Mouse (Mus musculus) adipocyte (in vitro differentiated cells): ENCODE measurements at regions not wholly inside any gene's neighbourhood (a gene's known extent, or its start where the extent isn't known, plus 50 kb on each side); places are given as distances from the start of the nearest gene placed in this dataset.
"Not testable (repeated sequence)": the region's sequence is repeated elsewhere in the genome, so short reads cannot be mapped to it uniquely, and the experiment has no call there.

Source experiments
- DNase-seq: peaks from one replicate; pipeline ENCODE4 v3.0.0-alpha.2; 2016; ENCODE audit warnings: low spot score

- no peak for DNase-seq
These were observed 199.9 kb downstream of the Dph6 start for GRCm38 (mm10) chr2:114454901-114455300.

- no peak for DNase-seq
These were observed 204.6 kb downstream of the Dph6 start for GRCm38 (mm10) chr2:114450185-114450584.

DNA sequence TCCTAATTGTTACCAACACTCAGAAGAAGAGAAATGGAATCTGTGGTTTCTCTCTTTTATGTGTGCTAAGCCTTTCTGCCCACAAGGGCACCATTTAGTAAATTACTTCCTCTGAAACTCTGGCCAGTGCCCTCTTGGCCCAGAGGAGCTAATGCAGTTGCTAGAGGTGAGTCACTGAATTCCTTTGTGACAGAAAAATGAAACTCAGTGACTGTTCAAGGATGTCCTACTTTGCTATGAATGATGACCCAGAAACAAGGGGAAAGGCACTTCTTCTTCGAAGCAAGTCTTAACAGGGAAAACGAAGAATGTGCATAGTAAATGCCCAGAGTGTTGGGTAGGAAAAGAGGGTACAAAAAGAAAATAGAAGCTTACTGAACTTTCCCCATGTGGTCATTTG is 211.0 kb downstream of the Dph6 start:
- DNase-seq, result no peak

DNA sequence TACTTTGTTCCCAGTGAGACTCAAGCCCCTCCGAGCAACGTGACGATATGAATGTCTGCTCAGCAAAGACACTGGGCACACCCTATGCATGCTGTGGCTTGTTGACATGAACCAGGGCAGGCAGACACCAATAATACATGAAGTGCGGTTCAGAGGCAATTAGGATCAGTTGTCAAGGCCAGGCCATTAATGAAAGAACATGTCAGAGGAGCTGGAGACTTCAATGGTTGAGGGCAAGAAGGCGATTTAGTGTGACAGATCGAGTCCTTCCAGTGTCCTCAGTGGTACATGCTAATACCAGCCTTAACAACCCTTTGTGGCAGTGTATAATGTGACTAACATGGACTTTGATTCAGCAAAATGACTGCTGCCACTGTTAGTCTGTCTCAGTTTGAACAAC is 213.8 kb downstream of the Dph6 start:
- DNase-seq, result no peak

DNA sequence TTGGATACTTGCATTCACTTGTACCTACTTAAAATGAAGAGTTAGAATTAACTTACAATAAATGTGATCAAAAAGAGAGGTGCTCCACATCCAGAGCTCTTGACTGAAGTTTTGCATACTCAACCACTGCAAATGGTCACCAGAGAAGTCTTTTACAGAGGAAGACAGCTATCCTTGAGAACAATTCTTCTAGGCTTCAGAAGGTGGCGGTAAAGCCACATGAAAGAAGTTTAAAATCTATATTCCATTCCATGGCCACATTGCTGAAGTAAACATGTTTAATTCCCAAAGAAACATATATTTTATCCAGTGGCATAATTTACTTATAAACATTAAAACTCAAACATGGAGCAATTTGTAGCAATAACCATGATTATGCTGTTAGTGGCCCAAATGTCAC is 215.1 kb downstream of the Dph6 start:
- DNase-seq, result peak; percentile 63

DNA sequence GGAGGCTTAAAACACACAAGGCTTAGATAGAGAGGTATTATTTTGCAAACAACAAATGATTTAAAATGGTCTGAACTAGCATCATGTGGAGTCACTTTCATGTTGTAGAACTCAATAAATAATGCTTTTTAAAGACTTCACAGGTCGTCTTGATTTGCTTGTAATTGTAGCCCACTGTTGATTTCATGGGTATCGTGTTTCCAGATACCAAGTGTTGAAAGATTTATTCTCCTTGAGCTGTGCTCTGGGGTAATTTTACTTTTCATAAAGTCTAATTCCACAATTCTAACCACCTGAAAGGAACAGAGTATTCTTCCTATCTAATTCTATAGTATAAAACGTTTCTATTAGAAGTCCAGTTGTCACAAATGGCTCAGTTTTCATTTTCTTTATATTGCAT is 216.7 kb downstream of the Dph6 start:
- no peak for DNase-seq

GRCm38 (mm10) chr2:114427426-114428157 is 226.3 kb upstream of the Zfp770 start:
- DNase-seq, result peak; percentile 94

- DNase-seq, result peak; percentile 20
These were observed 218.1 kb upstream of the Zfp770 start for GRCm38 (mm10) chr2:114419346-114419745.

DNA sequence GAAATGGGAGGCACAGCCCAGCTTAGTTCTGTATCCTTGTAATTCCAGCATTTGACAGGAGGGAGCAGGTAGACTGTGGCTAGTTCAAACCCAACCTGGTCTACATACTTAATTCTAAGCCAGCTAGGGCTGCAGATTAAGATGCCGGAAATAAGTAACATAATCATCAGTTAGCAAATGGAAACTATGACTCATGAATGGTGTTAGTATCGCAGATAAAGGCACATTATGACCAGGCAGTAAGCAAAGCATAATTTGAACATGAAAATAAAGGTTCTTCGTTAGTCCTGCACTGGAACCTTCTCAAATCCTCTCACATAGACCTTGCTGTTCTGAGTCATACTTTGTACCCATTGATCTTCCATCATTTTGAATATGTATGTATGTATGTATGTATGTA is 211.7 kb upstream of the Zfp770 start:
- no peak for DNase-seq

DNA sequence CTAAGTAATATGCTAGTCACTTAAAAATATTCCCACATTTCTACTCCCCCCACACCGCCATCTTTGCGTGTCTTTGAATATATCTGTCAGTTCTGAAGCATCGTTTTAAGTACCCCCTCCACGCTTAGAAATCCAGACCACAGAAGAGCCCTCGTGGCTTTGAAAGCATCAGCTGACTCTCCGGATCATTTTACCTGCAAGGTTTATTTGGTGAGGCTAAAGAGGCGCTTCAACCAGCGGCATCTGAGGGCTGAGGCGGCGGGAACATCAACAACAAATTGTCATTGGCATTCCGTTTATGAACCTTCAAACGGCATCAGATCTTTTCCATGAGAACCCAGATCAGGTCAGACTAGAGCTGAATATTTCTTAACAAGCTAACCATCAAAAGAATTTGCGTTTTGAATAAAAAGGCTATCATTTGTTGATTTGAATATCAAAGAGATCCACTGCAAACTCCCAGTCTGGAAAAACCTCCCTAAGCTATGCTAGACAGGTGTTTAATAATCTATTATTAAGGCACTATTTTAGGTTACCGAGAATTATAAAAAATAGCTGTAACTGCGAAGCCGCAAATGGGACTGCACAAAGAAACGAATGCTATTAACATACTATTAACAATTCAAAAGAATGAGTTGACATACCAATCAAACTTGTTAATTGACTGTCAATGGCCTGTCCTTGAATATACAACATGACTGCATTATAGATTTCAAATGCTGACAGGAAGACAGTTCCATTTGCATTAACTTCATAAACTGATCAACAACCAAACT is 210.9 kb upstream of the Zfp770 start:
- no peak for DNase-seq

- DNase-seq, result no peak
These were observed 209.4 kb upstream of the Zfp770 start for GRCm38 (mm10) chr2:114410717-114411116.

GRCm38 (mm10) chr2:114409542-114409941 is 208.3 kb upstream of the Zfp770 start:
- DNase-seq, result no peak

DNA sequence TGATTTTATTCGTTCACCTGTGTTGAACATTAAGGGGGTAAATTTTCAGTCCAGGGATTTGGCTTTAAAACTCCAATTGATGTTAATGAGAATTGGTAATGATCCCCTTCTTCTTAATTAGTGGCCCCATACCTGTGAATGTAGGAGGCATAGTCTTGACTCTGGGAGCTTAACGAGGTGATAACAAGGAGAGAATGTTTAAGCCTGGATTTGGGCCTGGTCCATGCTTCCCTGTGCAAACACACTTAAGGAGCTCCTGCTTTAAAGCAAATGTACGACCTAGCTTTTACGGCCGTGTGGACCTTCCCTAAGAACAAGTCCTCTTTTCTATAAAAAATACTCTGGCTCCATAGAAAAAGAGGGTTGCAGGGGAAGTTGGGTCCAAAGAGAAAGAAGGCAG is 206.1 kb upstream of the Zfp770 start:
- DNase-seq, result no peak

DNA sequence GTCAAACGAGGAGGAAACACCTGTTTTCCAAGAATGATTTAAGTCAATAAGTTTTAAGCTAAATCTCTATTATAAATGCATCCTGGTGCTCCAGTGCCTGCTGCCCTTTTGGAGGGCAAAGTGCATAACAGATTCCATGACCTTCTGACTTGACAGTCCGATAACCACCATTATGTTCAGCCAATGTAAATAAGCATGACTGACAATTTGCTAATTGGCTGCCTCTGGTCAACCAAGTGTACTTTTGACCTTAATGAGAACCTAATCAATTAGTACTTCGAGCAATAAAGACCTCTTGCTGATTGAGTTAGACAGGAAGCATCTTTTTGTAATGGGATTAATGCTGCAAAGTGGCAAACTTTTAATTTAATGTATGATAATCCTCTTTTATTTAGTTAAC is 183.3 kb upstream of the Zfp770 start:
- no peak for DNase-seq

DNA sequence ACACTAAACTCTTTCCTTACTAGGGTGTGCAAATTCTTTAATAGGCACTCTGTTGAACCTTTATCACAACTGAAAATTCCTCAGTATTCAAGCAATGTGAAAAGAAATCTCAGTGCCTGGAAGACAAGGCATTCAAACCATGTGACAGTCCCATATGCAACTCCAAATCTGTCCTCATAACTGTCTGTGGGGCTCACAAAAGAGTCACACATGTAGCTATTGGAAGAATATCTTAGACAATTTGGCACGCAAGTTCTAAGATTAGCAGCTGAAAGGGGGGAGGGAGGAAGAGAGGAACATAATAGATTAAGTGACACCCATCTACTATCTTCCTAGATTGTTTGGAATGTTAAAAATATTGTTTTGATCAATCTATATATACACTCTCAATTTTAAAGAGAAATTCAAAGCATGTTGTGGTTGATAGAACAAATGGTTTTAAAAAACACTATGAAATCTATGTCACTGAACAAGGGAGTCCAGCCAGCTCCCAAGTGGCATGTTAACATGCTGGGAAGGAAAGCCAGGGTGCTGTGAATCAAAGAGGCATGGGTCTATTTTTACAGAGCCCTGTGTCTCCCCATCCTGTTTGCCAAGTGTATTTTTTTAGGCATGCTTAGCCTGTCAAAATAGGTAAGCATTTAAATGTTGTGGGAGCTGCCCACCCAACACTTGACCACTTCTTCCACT is 177.7 kb upstream of the Zfp770 start:
- no peak for DNase-seq

- DNase-seq, result no peak
These were observed 172.2 kb upstream of the Zfp770 start for GRCm38 (mm10) chr2:114373476-114373875.

GRCm38 (mm10) chr2:114353876-114354275 is 152.6 kb upstream of the Zfp770 start:
- not testable (repeated sequence) for DNase-seq

GRCm38 (mm10) chr2:114340578-114341293 is 139.5 kb upstream of the Zfp770 start:
- no peak for DNase-seq

DNA sequence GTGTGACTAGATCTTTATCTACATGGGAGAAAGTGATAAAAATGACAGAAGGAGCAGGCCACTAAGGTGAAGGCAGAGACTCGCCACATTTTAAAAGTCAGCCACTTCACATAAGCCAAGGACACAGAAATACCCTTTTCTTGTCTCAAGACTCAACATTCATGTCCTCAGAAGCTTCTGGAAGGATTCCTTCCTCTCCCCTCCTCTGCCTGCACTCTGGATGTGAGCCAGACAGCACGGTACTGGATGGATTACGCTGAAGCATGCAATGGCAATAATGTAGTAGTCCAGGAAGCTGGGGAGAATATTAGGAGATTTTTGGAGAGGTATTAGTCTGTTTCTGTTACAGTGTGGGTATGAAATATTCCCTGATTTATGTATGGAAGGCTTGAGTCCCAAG is 100.5 kb upstream of the Zfp770 start:
- no peak for DNase-seq

DNA sequence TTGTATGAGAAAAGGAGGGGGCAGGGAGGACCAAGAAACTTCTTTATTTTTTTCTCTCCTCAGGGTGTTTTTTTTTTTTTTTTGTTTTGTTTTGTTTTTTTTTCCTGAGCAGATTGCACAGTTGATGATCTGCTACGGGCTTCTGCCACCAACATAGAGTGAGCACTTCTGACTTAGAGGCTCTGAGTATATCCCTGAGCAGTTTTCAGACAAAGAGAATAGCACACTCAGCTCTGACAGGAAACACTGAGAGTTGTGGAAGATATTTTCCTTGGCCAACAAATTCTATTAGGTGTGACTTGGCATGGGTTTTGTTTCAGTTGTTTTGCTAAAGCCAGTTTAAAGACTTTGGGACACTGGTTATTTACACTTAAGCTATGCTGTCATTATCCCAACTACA is 93.8 kb upstream of the Zfp770 start:
- no peak for DNase-seq

GRCm38 (mm10) chr2:114291387-114291786 is 90.1 kb upstream of the Zfp770 start:
- DNase-seq, result no peak

- DNase-seq, result no peak
These were observed 74.3 kb upstream of the Zfp770 start for GRCm38 (mm10) chr2:114275536-114275935.
